Mouse (Mus musculus): ENCODE results near the gene Insyn1. TPM values are rescaled to one million over a fixed set of nuclear protein-coding genes. Genes with fewer than 3 reads are reported as not detected.

Insyn1 gene
- polyA plus RNA-seq, 1 experiment from 2014 or later: 14.9 TPM

- Histone ChIP-seq H3K9ac (replicated peaks) (no peak overlapping the region), H3K36me3 (no peaks in the 10 kb centered on the region), H3K27me3 (replicated peaks) (no peaks in the 10 kb centered on the region), H3K9me3 (replicated peaks) (no peaks in the 10 kb centered on the region), H3K4me2 (no peak overlapping the region), H3K27ac (replicated peaks) (no peak overlapping the region), H3K4me3 (replicated peaks) (no peak overlapping the region), H3K4me1 (peaks cover 36% of the 10 kb centered on the region)
- 92% methylated on average over 5 of the region's 5 CpGs for WGBS
- no peak for ATAC-seq (ENCODE audit: low FRiP score)
These were observed 34.5 kb upstream of the Insyn1 start for GRCm38 (mm10) chr9:58453791-58454378.

GRCm38 (mm10) chr9:58454886-58455285, 33.5 kb upstream of the Insyn1 start:
- Histone ChIP-seq H3K27me3 (replicated peaks) (no peaks in the 10 kb centered on the region), H3K9ac (replicated peaks) (no peak overlapping the region), H3K36me3 (no peaks in the 10 kb centered on the region), H3K9me3 (replicated peaks) (no peaks in the 10 kb centered on the region), H3K4me2 (no peak overlapping the region), H3K4me1 (peaks cover 29% of the 10 kb centered on the region), H3K4me3 (replicated peaks) (no peak overlapping the region), H3K27ac (replicated peaks) (no peak overlapping the region)
- WGBS: 44% methylated on average over 3 of the region's 3 CpGs
- no peak for ATAC-seq (ENCODE audit: low FRiP score)

- no peak overlapping the region for H3K9ac ChIP-seq (replicated peaks)
- H3K27ac ChIP-seq (replicated peaks): peak overlapping the region; percentile 56
- no peaks in the 10 kb centered on the region for H3K9me3 ChIP-seq (replicated peaks)
- H3K4me1 ChIP-seq: peaks cover 27% of the 10 kb centered on the region
- H3K4me2 ChIP-seq: 0 out of 2 replicates have a peak overlapping the region, but pooled peaks have one; percentile 11
- no peak overlapping the region for H3K4me3 ChIP-seq (replicated peaks)
- H3K36me3 ChIP-seq: no peaks in the 10 kb centered on the region
- H3K27me3 ChIP-seq (replicated peaks): no peaks in the 10 kb centered on the region
- WGBS: 2% methylated on average over 13 of the region's 13 CpGs
- peak; percentile 50; the same call in 1 of the 2 replicates for ATAC-seq (ENCODE audit: low FRiP score)
These were observed 32.6 kb upstream of the Insyn1 start for GRCm38 (mm10) chr9:58455798-58456197.

- H3K36me3 ChIP-seq: no peaks in the 10 kb centered on the region
- no peaks in the 10 kb centered on the region for H3K9me3 ChIP-seq (replicated peaks)
- no peak overlapping the region for H3K9ac ChIP-seq (replicated peaks)
- H3K27ac ChIP-seq (replicated peaks): peak overlapping the region; percentile 54
- H3K4me3 ChIP-seq (replicated peaks): no peak overlapping the region
- ATAC-seq (ENCODE audit: low FRiP score): peak; percentile 74; the same call in 1 of the 2 replicates
- H3K27me3 ChIP-seq (replicated peaks): no peaks in the 10 kb centered on the region
- H3K4me1 ChIP-seq: peaks cover 27% of the 10 kb centered on the region
- H3K4me2 ChIP-seq: no peak overlapping the region
- WGBS: 42% methylated on average over 7 of the region's 7 CpGs
These were observed 30.9 kb upstream of the Insyn1 start for GRCm38 (mm10) chr9:58457481-58457955.

- H3K4me2 ChIP-seq: no peak overlapping the region
- H3K27ac ChIP-seq (replicated peaks): peak overlapping the region; percentile 54; the same call in 1 of the 2 replicates
- no peak for ATAC-seq (ENCODE audit: low FRiP score)
- peaks cover 27% of the 10 kb centered on the region for H3K4me1 ChIP-seq
- H3K9ac ChIP-seq (replicated peaks): no peak overlapping the region
- no peaks in the 10 kb centered on the region for H3K27me3 ChIP-seq (replicated peaks)
- WGBS: 85% methylated on average over 3 of the region's 3 CpGs
- H3K9me3 ChIP-seq (replicated peaks): no peaks in the 10 kb centered on the region
- no peak overlapping the region for H3K4me3 ChIP-seq (replicated peaks)
- H3K36me3 ChIP-seq: no peaks in the 10 kb centered on the region
These were observed 30.1 kb upstream of the Insyn1 start for GRCm38 (mm10) chr9:58458341-58458740.

- Histone ChIP-seq H3K4me1 (peaks cover 27% of the 10 kb centered on the region), H3K9ac (replicated peaks) (no peak overlapping the region), H3K4me3 (replicated peaks) (no peak overlapping the region), H3K4me2 (no peak overlapping the region), H3K9me3 (replicated peaks) (no peaks in the 10 kb centered on the region), H3K36me3 (no peaks in the 10 kb centered on the region), H3K27me3 (replicated peaks) (no peaks in the 10 kb centered on the region), H3K27ac (replicated peaks) (no peak overlapping the region)
- WGBS: 80% methylated on average over 6 of the region's 6 CpGs
- ATAC-seq (ENCODE audit: low FRiP score): no peak
These were observed 29.4 kb upstream of the Insyn1 start for GRCm38 (mm10) chr9:58458856-58459553.

- Histone ChIP-seq H3K27me3 (replicated peaks) (no peaks in the 10 kb centered on the region), H3K4me3 (replicated peaks) (no peak overlapping the region), H3K9me3 (replicated peaks) (no peaks in the 10 kb centered on the region), H3K36me3 (no peaks in the 10 kb centered on the region), H3K4me2 (no peak overlapping the region), H3K9ac (replicated peaks) (no peak overlapping the region), H3K4me1 (peaks cover 12% of the 10 kb centered on the region; the same call in 1 of the 2 replicates), H3K27ac (replicated peaks) (no peak overlapping the region)
- WGBS: 42% methylated on average over 5 of the region's 5 CpGs
- ATAC-seq (ENCODE audit: low FRiP score): no peak
These were observed 20.9 kb upstream of the Insyn1 start for GRCm38 (mm10) chr9:58467345-58468025.

- Histone ChIP-seq H3K27ac (replicated peaks) (no peak overlapping the region; the same call in 1 of the 2 replicates), H3K27me3 (replicated peaks) (no peaks in the 10 kb centered on the region), H3K4me2 (no peak overlapping the region), H3K9ac (replicated peaks) (no peak overlapping the region), H3K36me3 (no peaks in the 10 kb centered on the region), H3K9me3 (replicated peaks) (no peaks in the 10 kb centered on the region), H3K4me1 (peaks cover 17% of the 10 kb centered on the region; the same call in 1 of the 2 replicates), H3K4me3 (replicated peaks) (no peak overlapping the region)
- WGBS: 15% methylated on average over 6 of the region's 6 CpGs
- ATAC-seq (ENCODE audit: low FRiP score): no peak
These were observed 17.9 kb upstream of the Insyn1 start for GRCm38 (mm10) chr9:58470466-58470865.

- 83% methylated on average over 8 of the region's 8 CpGs for WGBS
- H3K4me2 ChIP-seq: no peak overlapping the region
- no peaks in the 10 kb centered on the region for H3K9me3 ChIP-seq (replicated peaks)
- peaks cover 15% of the 10 kb centered on the region; the same call in 1 of the 2 replicates for H3K4me1 ChIP-seq
- H3K36me3 ChIP-seq: no peaks in the 10 kb centered on the region
- H3K27me3 ChIP-seq (replicated peaks): no peaks in the 10 kb centered on the region
- ATAC-seq (ENCODE audit: low FRiP score): no peak
- no peak overlapping the region for H3K27ac ChIP-seq (replicated peaks)
- H3K9ac ChIP-seq (replicated peaks): no peak overlapping the region
- H3K4me3 ChIP-seq (replicated peaks): no peak overlapping the region
These were observed 15.1 kb upstream of the Insyn1 start for GRCm38 (mm10) chr9:58473211-58473815.

- H3K4me2 ChIP-seq: peak overlapping the region; percentile 92
- H3K9me3 ChIP-seq (replicated peaks): no peaks in the 10 kb centered on the region
- 29% methylated on average over 3 of the region's 3 CpGs for WGBS
- H3K4me1 ChIP-seq: peaks cover 39% of the 10 kb centered on the region
- no peak overlapping the region for H3K9ac ChIP-seq (replicated peaks)
- no peak overlapping the region for H3K27ac ChIP-seq (replicated peaks)
- ATAC-seq (ENCODE audit: low FRiP score): no peak
- H3K27me3 ChIP-seq (replicated peaks): peaks cover 15% of the 10 kb centered on the region
- H3K36me3 ChIP-seq: no peaks in the 10 kb centered on the region
- no peak overlapping the region for H3K4me3 ChIP-seq (replicated peaks)
These were observed 1.3 kb upstream of the Insyn1 start for GRCm38 (mm10) chr9:58487076-58487475.

- Histone ChIP-seq H3K4me1 (peaks cover 52% of the 10 kb centered on the region), H3K9ac (replicated peaks) (peak overlapping the region; percentile 66), H3K36me3 (0 out of 2 replicates have a peak, but pooled peaks cover 5% of the 10 kb centered on the region), H3K4me3 (replicated peaks) (peak overlapping the region; percentile 74), H3K4me2 (peak overlapping the region; percentile 92), H3K27ac (replicated peaks) (peak overlapping the region; percentile 94), H3K27me3 (replicated peaks) (peaks cover 15% of the 10 kb centered on the region), H3K9me3 (replicated peaks) (no peaks in the 10 kb centered on the region)
- 4% methylated on average over 13 of the region's 13 CpGs for WGBS
- ATAC-seq (ENCODE audit: low FRiP score): peak; percentile 58
These were observed 896 bp downstream of the Insyn1 start for GRCm38 (mm10) chr9:58489133-58489864.

Data from neural tube, embryonic 15.5 days (tissue).